Mouse (Mus musculus) monocyte, adult 59 days (primary cell): ENCODE results near the gene Edn3. TPM values are rescaled to one million over a fixed set of nuclear protein-coding genes. Genes with fewer than 3 reads are reported as not detected.

ENCODE experiments used
- total RNA-seq, 2 experiments: library from RNA; stranded (reverse); gene quantifications; one replicate each; pipeline ENCODE4 v1.2.4; 2023

The Edn3 gene
- not detected for total RNA-seq

GRCm38 (mm10) chr2:174760479-174761121, at the start of gene Edn3:
Gene Edn3 (plus strand): TSS chr2:174760619.

Other genes with a start within 250 kb of the Edn3 start
- gene Zfp831, start 117.1 kb upstream of the Edn3 start, total RNA-seq: 1 to 10 TPM; 1.1 to 1.7 TPM
- gene Gm14444, start 249.6 kb downstream of the Edn3 start, total RNA-seq: not detected